Mouse (Mus musculus): ENCODE measurements around the gene Zg16. TPM values are rescaled to one million over a fixed set of nuclear protein-coding genes. Genes with fewer than 3 reads are reported as not detected.

The Zg16 gene
- not detected for total RNA-seq (2023)

GRCm38 (mm10) chr7:127087278-127088010, at the start of gene Zg16:
TSS of gene Zg16 (minus strand) at chr7:127087328.

GRCm38 (mm10) chr7:127121911-127122270, 34.8 kb upstream of the Zg16 start, which contains the start of gene Qprt:
TSS of gene Qprt (minus strand) at chr7:127122226.

GRCm38 (mm10) chr7:127091114-127091896, 4.2 kb upstream of the Zg16 start, which contains the start of gene AI467606:
TSS of gene AI467606 (plus strand) at chr7:127091359.

DNA sequence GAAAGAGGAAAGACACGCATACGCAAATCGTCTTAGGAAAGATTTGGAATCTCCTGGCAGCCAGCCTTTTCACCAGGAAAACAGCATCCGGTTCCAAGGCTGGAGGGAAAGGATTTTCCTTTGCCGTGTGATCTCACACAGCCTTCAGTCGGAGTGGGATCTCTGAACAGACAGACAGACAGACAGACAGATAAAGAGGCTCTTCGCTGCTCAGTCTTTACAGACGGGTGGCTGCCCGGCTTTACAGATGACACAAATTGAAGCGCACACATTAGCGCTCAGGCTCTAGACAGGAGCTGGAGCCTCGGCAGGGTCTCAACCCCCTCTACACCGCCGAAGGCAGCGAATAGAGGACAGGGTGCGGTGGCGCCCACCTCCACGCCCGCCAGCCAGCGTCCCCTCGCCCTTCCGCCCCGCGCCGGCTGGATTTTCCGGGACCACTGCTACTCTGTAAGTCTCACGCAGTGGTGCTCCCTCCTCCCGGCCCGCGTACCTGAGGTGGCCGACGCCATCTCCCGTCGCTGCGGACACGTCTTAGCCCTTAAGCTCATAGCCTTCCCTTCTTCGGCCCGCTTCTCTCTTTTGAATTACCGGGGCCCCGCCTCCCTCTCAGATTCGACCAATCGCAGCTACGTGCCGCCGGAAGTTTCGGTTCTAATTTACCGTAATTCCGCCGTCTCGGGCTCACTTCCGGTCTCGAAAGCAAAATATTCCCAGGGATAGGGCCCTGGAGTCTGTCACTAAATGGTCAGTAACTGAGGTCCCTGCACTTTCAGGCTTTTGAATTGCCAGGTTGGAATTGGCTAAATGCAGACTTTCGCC, 45.1 kb downstream of the Zg16 start, which contains the start of gene Kif22:
Gene Kif22 (minus strand): TSS at position 621 of the 822 bp plus-strand sequence.

DNA sequence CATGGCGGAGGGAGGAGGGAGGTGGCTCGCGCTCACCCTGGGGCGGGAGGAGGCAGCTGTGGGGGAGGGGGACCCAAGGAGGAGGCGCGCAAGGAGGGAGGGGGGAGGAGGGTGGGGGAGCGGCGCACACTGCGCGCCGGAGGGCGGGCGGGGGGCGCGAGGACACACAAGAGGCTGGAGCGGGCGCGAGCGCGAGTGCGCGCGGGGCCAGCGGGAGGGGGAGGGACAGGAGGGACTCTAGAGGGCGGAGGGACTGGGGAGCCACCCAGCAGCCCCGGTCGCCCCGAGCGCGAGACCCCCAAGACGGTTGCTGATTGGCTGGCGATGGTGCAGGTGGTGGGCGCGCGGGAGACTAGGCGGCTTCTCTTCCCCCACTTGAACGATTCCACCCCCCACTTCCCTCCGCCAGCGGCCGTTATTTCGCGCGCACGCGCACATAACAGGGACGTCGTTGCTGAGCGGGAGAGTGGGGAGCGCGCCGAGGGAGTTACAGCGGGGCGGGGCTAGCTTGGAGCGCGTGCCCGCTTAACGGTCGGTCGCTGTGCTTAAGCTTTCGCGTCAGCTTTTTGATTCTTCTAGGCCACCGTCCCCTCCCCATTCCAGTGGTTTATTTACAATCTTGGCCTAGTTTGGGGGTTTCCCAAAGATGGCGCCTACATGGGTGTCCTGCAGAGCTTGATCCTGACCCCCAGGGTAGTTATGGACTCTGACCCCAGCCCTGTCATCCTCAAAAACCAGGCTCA, 60.0 kb downstream of the Zg16 start, which contains the start of gene Maz:
Gene Maz (minus strand): TSS at position 54 of the 743 bp plus-strand sequence.

DNA sequence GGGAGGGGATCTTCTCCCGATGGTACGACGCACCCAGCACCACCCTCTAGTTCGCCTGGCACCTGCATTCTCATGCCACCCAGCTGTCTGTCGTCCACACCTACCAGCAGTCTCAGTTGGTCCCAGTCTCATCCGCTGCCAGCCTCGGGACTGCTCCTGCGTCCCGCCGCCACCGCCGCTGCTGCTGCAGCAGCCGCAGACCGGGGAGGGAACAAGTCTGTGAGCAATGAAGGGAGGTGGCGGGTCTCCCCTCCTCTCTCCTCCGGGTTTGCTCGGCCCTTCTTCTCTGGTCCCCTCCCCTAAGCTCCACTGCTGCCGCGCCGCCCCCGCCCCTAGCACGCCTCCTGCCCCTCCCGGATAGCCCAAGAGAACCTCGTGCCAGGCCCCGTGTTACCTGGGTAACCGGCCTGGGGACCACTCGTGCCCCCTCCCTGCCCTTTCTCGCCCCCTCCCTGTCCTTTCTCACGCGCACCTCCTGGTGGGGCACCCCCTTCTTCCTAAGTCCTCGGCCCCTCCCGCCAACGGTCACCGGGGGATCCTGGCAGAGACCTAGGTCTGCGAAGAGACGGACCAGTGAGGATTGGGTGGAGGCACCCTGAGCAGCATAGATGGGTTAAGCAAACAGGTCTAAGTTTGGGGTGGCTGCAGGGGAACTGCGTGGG, 66.1 kb downstream of the Zg16 start, which contains the start of the genes Gm42742 and Prrt2:
Gene Gm42742 (minus strand): TSS at position 197 of the 662 bp plus-strand sequence.
Gene Prrt2 (minus strand): TSS at position 311 of the 662 bp plus-strand sequence.

GRCm38 (mm10) chr7:127016971-127017949, 69.9 kb downstream of the Zg16 start, which contains the start of gene Pagr1a:
TSS of gene Pagr1a (minus strand) at chr7:127017352.

DNA sequence TGATC, 70.8 kb downstream of the Zg16 start, which contains the start of gene Pagr1b:
Gene Pagr1b (minus strand): TSS at position 4 of the 5 bp plus-strand sequence.

GRCm38 (mm10) chr7:127014320-127014719, 72.8 kb downstream of the Zg16 start, which contains the start of gene Mvp:
TSS of gene Mvp (minus strand) at chr7:127014621.

Other genes starting within 250 kb of the Zg16 start
- gene Doc2a, start 239.9 kb downstream of the Zg16 start, total RNA-seq (2023) = not detected
- 10 to 100 TPM; 26.6 to 34.7 TPM for gene Hirip3, start 225.4 kb downstream of the Zg16 start, total RNA-seq (2023)
- gene Ino80e, start 225.0 kb downstream of the Zg16 start, total RNA-seq (2023) = 10 to 100 TPM; 93.9 to 94.9 TPM
- 100 to 1,000 TPM in 1 of 2 experiments, 10 to 100 TPM in 1; 99.5 to 101 TPM for gene Taok2, start 202.6 kb downstream of the Zg16 start, total RNA-seq (2023)
- 10 to 100 TPM; 48.7 to 52.4 TPM for gene Tmem219, start 164.4 kb downstream of the Zg16 start, total RNA-seq (2023)
- gene Kctd13, start 158.4 kb downstream of the Zg16 start, total RNA-seq (2023) = 10 to 100 TPM; 43.5 to 46.3 TPM
- gene Asphd1, start 137.7 kb downstream of the Zg16 start, total RNA-seq (2023) = not detected
- gene Sez6l2, start 136.8 kb downstream of the Zg16 start, total RNA-seq (2023) = 1 to 10 TPM; 6.3 to 7.0 TPM
- gene Cdipt, start 111.4 kb downstream of the Zg16 start, total RNA-seq (2023) = 10 to 100 TPM; 78.8 to 82.2 TPM
- 1 to 10 TPM in 1 of 2 experiments, under 1 TPM in 1; 0.81 to 1.7 TPM for gene Cdiptos, start 111.2 kb downstream of the Zg16 start, total RNA-seq (2023)
- gene Mvp, start 72.7 kb downstream of the Zg16 start, total RNA-seq (2023) = 10 to 100 TPM; 48.6 to 50.8 TPM
- 1 to 10 TPM in 1 of 2 experiments, not detected in 1; 2.8 TPM for gene Pagr1b, start 70.8 kb downstream of the Zg16 start, total RNA-seq (2023)
- gene Pagr1a, start 70.0 kb downstream of the Zg16 start, total RNA-seq (2023) = 10 to 100 TPM in 1 of 2 experiments, 1 to 10 TPM in 1; 4.6 to 47.0 TPM
- 10 to 100 TPM; 16.6 to 46.2 TPM for gene Gm42742, start 66.2 kb downstream of the Zg16 start, total RNA-seq (2023)
- gene Prrt2, start 66.1 kb downstream of the Zg16 start, total RNA-seq (2023) = 1 to 10 TPM; 1.2 to 1.9 TPM
- gene Maz, start 60.3 kb downstream of the Zg16 start, total RNA-seq (2023) = 100 to 1,000 TPM; 251 to 254 TPM
- gene Kif22, start 44.9 kb downstream of the Zg16 start, total RNA-seq (2023) = 1 to 10 TPM; 3.1 to 4.2 TPM
- gene AI467606, start 4.0 kb upstream of the Zg16 start, total RNA-seq (2023) = 10 to 100 TPM; 69.0 to 74.5 TPM
- gene Qprt, start 34.9 kb upstream of the Zg16 start, total RNA-seq (2023) = 1 to 10 TPM in 1 of 2 experiments, under 1 TPM in 1; 0.52 to 1.5 TPM
- 10 to 100 TPM in 1 of 2 experiments, 1 to 10 TPM in 1; 7.3 to 10.0 TPM for gene Spn, start 50.5 kb upstream of the Zg16 start, total RNA-seq (2023)
- gene Cd2bp2, start 108.7 kb upstream of the Zg16 start, total RNA-seq (2023) = 10 to 100 TPM; 75.1 to 82.8 TPM
- 10 to 100 TPM; 59.8 to 76.1 TPM for gene Tbc1d10b, start 121.1 kb upstream of the Zg16 start, total RNA-seq (2023)
- gene Mylpf, start 121.6 kb upstream of the Zg16 start, total RNA-seq (2023) = 1 to 10 TPM; 5.8 to 9.7 TPM
- gene Zfp553, start 145.7 kb upstream of the Zg16 start, total RNA-seq (2023) = 10 to 100 TPM; 15.8 to 18.7 TPM
- gene Sept1, start 145.8 kb upstream of the Zg16 start, total RNA-seq (2023) = 100 to 1,000 TPM; 394 to 455 TPM
- 10 to 100 TPM; 19.5 to 26.9 TPM for gene Zfp771, start 156.9 kb upstream of the Zg16 start, total RNA-seq (2023)
- 10 to 100 TPM; 17.2 TPM for gene Dctpp1, start 173.4 kb upstream of the Zg16 start, total RNA-seq (2023)
- gene Sephs2, start 186.7 kb upstream of the Zg16 start, total RNA-seq (2023) = 10 to 100 TPM; 28.9 to 30.8 TPM
- 100 to 1,000 TPM; 118 to 124 TPM for gene Itgal, start 208.9 kb upstream of the Zg16 start, total RNA-seq (2023)

Measured in B cell, adult 67 days (primary cell).